Mouse (Mus musculus) activated CD4-positive, CD25-positive, alpha-beta regulatory T cell (primary cell): ENCODE results near the gene Rbl2. TPM values are rescaled to one million over a fixed set of nuclear protein-coding genes. Genes with fewer than 3 reads are reported as not detected.

Experiments used
- polyA plus RNA-seq, 2 experiments: library from polyadenylated mRNA; unstranded; fragments of 100-300 nt; shearing (Covaris generic); gene quantifications; one replicate each; pipeline ENCODE4 v1.2.1; 2017

Gene Rbl2
- polyA plus RNA-seq, result 100 to 1,000 TPM in 1 of 2 experiments, 10 to 100 TPM in 1; 88.8 to 150 TPM

DNA sequence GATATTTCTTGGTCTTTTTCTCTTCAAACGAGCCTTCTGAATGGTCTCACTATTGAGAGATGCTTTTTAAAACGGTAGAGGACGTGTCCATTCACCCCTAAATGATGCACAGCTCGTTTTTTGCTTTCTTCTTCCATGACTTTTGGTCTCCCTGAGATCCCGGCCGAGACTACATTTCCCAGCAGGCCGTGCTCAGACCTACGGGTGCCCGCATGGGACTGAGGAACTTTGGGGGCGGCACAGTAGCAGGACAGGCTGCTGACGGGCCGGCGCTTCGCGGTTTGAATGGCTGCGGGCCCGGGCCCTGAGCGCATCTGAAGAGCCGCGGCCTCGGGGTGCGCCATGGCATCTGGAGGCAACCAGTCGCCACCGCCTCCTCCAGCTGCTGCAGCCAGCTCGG, at the start of gene Rbl2:
Gene Rbl2, plus strand, starts transcription at position 224 of the 400 bp plus-strand sequence.

Other genes starting within 250 kb of the Rbl2 start
- 100 to 1,000 TPM; 128 TPM for gene Chd9, start 241.7 kb upstream of the Rbl2 start, polyA plus RNA-seq
- 10 to 100 TPM; 21.9 to 24.3 TPM for gene Aktip, start 129.9 kb downstream of the Rbl2 start, polyA plus RNA-seq
- gene Rpgrip1l, start 243.2 kb downstream of the Rbl2 start, polyA plus RNA-seq, result 1 to 10 TPM in 1 of 2 experiments, under 1 TPM in 1; 0.64 to 3.5 TPM
- 10 to 100 TPM; 37.9 to 48.1 TPM for gene Fto, start 243.5 kb downstream of the Rbl2 start, polyA plus RNA-seq